Mouse (Mus musculus) layer of hippocampus, adult 9-11 months (tissue): ENCODE results near the gene Mtor.

ENCODE experiments used
- DNase-seq: peaks from one replicate; pipeline ENCODE4 v3.0.0; 2022

Gene Mtor

DNA sequence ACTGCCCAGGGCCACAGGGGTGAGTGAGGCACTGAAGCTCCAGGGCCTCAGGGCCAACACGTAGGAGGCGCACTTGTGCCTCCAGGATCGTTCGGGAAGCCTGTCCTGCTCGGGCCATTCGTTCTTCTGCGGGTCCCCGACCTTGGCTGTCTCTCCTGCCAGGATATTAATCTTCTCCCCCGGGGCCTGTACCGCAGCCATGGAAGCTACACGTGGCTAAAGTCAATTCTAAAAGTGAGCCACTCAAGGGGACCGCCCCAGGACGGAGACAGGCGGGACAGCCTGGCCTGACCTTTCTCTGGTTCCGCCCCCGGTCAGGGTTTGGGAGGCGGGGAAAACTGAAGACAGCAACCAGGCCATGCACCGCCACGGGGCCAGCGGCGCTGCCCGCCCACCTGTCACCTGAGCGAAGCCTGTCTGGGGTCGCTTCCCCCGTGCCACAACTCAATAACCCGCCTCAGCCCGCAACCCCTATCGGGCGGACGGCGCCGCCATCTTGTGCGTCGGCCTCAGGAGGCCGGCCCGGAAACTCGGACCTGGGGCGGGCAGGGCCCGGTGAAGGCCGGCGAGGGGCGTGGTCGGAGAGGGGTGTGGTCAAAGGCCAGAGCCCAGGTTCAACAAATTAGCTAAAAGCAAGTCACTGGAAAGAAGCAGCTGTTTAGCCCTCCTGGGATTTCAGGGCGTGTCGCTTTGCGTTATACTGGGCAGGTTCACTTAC, 4.0 kb upstream of the Mtor start, which contains the start of gene Ubiad1:
Ubiad1 (minus strand) TSS at position 522 of the 718 bp plus-strand sequence.
- peak; percentile 68 for DNase-seq

GRCm38 (mm10) chr4:148448853-148449245, 438 bp downstream of the Mtor start:
- DNase-seq: no peak

- DNase-seq: no peak
Observed at GRCm38 (mm10) chr4:148453707-148454106, 5.3 kb downstream of the Mtor start.

GRCm38 (mm10) chr4:148455477-148456025, 7.1 kb downstream of the Mtor start:
- DNase-seq: no peak

DNA sequence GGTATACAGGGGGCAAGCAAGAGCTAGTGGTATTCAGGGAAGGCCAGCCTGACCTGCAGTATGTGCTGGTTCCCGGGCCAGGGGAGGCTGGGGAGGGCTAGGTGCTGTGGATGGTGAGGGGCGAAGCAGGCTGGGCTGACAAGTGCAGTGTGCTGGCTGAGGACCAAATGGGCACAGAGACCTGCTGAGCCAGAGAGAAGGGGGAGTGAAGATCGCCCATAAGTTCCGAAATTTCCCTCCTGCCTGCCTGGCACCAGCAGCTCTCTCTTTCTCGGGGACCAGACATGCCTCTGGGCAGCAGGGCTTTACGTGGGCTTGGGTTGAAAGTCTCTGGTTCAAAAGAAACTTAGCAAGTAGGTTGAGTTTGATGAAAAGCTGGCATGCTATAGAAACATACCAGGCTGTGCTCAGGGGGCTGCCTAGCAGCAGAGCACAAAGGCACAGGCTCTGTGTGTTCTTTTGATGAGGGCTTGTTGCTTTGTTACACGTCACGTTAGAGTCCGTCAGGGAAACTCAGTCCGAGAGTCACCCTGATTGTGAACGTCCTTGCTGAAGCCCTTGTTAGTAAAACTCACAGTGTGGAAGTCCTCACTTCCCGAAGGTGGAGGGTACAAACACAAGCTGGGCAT, 12.4 kb downstream of the Mtor start:
- no peak for DNase-seq

DNA sequence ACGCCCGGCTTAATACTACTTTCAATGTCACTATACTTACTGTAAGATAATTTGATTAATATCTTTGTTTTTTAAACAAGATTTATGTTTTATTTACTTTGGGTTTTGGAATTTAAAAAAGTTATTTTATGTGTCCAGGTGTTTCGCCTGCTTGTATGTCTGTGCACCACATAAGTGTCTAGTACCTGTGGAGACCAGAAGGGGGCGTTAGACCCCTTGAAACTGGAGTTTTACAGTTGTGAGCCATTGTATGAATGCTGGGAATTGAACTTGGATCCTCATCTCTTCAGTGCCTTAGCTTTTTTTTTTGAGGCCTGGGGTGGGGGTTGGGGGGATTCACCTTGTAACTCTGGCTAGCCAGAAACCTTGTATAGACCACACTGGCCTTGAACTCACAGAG, 13.4 kb downstream of the Mtor start:
- no peak for DNase-seq

DNA sequence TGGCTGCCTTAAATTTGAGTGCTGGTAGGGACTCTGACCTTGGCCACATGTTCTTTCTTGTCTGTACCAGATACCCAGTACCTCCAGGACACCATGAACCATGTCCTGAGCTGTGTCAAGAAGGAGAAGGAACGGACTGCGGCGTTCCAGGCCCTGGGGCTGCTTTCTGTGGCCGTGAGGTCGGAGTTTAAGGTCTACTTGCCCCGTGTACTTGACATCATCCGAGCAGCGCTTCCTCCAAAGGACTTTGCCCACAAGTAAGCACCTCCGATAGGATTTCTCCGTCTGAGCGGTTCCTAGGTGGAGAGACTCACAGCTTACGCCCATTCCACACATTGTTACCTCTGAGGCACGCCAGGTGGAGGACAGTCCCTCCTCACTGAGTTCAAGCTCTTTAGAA, 14.3 kb downstream of the Mtor start:
- no peak for DNase-seq

DNA sequence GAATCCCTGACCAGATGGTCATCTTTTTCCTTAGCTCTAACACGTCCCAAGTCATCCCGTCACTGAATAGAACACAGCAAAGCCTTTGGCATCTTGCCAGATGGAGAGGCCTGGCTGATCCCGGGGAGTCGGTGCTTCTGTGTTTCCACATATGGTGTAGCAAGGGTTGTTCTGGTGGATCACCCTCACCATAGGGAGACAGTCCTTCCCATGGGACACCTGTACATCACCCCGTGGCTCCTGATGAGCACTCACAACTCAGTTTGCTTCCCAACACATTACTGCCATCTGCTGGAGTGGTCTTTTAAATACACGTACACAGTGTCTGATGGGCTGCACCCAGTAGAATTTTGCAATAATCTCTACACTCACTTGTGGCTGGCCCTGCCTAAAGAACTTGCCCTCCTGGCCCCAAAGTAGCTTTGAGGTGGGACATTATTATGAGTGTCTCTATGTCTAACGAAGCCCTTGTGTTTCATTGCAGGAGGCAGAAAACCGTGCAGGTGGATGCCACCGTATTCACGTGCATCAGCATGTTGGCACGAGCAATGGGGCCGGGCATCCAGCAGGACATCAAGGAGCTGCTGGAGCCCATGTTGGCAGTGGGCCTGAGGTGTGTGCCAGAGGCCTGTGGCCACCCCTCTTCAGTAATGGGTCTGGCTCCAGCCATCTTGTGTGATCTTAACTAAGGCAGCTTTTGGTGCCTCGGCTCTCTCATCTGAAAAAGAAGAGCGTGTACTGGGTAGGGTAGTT, 15.0 kb downstream of the Mtor start:
- peak; percentile 34 for DNase-seq

GRCm38 (mm10) chr4:148464301-148464700, 15.9 kb downstream of the Mtor start:
- DNase-seq: no peak

- DNase-seq: peak; percentile 39
Observed at GRCm38 (mm10) chr4:148464869-148465268, 16.5 kb downstream of the Mtor start.

DNA sequence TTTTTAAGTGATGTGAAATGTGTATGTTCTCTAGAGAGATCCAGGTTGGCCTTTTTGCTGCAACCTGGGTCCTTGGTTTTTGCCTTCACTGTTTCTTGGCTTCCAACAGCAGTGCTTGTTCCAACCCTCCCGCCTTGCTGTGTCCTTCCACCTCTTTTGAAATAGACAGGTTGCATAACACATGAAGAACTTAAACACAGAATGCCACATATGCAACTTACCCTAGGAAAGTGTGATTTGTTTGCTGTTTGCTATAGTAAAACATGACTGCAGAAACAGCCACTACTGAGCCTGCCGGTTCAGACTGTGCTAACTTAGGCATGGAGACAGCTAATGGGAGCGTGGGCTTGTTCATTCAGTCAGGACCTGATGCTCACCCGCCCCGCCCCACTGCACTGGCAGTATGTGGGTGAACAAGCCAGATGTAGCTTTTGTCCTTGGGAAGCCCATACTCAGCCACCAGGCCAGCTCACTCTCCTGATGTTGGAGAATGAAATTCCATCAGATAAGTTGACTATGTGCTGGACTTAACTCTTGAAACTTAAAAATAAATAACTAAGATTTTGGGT, 18.2 kb downstream of the Mtor start:
- DNase-seq: peak; percentile 76

DNA sequence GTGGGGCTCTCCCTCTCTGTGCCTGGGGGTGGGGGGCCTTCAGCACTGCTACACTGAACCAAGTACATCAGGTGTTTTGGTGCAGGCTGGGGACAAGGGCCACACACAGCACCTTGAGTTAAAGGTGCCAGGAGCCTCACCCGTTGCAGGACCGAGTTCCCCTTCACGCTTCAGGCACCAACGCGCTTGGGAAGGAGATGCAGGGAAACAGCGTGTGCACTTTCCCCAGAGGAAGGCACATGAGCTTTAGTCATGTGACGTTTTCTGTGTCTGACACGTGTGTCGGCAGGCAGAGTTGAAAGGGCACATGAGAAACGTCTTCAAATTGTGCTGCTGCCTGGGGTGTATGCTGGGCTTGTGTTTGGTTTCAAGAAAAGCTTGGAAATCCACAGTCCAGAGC, 20.0 kb downstream of the Mtor start:
- no peak for DNase-seq

DNA sequence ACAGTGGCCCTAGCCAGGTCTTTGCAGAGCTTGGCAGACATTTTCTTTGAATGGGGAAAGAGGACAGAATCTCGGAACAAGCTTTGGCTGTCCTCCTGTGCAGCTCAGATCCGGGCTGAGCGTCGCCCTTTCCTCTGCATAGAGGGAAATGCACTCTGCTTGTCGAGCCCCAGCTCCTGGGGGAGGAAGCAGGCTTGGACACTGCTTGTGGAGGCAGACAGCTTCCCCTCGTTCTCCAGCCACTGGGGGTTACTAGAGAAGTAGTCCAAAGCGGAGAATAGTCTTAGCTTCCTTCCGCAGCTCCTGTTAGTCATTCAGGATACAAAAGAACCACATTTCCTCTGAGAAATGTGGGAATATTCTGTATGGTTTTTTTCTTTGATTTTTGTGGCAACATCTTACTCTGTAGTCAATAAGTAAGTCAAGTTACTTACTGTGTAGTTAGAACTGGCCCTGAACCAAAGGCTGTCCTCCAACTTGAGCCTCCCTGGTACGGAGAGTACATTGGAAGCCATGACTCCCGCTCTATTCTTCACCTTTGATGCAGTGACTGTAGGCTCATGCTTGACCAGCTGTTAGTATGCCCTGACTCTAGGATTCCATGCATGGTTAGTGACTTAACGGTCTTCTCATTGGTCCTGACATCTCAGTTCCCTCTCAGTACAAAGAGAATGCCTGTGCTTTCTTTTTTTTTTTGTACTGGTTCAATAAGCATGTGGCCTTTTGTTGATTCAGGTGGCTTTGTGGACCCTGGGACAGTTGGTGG, 21.3 kb downstream of the Mtor start:
- no peak for DNase-seq

DNA sequence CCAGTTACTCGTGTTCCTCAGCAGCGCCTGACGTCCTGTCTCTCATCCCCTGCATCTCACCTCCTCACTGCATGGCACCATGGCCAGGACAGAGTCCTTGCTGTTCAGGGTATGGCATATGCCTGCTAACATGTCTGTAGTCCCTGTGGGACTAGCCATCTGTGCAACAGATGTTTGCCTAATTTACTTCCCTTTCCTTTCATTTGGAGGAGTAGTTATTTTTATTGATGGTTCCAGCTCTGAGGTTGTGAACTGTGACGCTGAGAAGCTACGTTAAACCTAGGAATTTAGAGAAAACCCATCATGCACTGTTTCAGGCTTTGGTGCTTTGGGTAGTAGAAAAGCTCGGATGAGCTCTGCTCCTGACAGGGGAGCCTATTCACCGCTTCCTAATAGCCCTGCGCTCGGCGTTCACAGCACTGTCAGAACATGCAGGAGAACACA, 23.0 kb downstream of the Mtor start:
- DNase-seq: no peak

DNA sequence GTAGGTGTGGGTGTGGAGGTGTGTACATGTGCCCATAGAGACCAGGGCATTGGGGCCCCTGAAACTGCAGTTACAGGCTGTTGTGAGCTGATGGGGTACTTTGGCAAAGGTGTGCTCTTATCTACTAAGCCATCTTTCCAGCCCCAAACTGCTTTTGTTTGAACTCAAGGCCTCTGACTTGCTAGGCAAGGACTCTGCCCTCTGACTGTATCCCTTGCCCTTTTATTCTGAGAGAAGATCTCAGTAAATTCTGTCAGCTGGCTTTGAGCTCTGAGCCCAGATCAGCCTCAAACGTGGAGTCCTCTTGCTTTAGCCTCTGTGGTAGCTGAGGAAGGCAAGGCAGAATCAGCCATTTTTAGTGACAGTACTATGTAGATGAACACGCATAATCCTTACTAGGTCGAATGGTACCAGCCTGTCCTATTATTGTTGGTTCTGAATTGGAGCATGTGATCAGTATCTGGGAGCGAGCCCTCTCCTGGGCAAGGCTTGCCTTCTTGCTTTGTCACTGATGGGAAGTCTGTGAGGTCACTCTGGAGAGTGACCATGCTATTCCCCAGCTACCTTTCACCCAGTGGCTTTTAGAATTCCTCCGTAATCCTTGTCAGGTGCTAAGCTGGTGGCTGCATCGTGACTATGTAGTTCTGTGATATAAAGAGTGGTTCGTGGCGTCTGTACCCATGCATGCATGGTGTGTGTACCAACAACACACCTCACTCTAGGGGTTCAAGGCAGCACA, 24.2 kb downstream of the Mtor start:
- no peak for DNase-seq

DNA sequence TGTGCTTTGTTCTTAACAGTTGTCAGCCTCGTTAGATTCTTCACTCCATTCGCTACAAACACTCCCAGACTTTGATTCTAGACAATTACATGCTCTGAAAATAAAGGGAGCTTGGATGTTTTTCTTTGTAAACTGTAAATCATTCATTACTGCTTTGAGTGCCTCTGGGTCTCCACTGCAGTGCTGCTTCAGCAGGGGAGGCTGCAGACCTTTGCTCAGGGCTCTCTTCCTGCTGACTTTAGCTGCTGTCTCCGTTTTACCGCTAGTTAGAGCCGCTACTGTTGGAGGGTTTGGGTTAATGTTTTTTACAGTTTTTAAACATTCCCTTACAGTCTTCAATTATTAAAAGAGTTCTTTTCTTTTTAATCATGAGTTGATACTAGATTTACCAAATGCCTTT, 25.1 kb downstream of the Mtor start:
- DNase-seq: no peak

DNA sequence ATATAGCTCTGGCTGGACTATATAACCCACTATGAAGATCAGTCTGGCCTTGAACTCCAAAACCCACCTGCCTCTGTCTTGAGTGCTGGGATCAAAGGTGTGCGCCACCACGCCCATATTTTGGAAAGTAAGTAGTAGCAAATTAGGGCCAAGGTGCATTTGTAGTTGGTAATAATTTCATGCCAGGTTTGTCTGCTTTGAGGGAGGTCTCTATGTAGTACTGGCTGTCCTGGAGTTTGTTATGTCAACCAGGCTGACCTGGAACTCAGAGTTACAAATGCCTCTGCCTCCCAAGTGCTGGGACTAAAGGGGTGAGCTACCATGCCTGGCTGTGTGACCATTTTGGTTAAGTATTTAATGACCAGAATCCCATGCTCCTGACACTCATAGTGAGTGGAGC, 31.8 kb downstream of the Mtor start:
- DNase-seq: no peak

- no peak for DNase-seq
Observed at GRCm38 (mm10) chr4:148481557-148482168, 33.3 kb downstream of the Mtor start.

DNA sequence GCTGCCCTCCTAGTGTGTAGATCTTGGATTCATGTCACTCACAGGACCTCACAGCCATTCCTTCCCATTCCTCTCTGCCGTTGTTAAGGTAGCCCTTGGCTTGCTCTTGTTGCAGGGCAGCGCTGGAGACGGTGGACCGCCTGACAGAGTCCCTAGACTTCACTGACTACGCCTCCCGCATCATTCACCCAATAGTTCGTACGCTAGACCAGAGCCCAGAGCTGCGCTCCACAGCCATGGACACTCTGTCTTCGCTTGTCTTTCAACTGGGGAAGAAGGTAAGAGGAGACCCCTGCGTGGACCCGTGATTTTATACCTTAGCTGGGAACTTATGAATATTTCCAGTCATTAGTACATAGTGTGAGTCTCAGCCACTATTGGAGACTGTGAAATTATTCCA, 36.1 kb downstream of the Mtor start:
- DNase-seq: no peak

DNA sequence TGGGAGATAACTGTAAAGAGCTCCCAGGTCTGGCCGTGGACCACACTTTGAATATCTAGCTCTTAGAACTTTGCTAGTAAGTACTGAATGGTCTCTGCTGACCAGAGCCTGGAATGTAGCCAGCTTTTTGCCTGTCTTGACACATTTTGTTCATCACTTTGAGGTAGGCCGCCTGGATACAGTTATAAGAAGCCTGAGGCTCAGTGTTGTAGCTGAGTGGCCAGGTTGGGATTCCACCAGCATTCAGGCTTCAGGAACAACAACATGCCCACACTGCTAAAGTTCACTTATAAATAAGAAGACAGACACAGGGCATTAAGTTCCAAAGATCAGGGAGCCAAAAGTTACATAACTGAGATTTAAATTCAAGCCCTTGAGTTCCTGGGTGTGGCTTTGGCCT, 39.4 kb downstream of the Mtor start:
- no peak for DNase-seq

DNA sequence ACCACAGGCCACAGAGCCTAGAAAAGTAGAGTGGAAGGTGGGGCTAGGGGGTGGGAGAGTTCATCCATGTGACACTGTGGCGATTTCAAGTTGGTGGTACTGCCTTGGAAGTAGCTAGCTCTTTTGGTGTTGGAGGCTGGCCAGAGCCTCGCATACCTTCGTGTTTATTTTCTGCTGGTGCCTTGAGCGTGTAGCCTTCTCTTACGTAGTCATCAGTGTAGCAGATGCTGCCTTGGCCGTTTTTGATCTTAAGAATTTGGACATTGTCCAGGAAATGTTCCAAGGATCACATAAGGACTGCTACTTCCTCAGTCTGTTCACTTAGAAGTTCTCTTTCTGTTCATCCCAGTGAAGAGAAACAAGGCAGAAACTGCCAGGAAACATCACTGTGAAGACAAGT, 42.1 kb downstream of the Mtor start:
- DNase-seq: no peak
